Mouse (Mus musculus) bone marrow, adult 2 months (tissue): ENCODE data around the gene Otulin. TPM values are rescaled to one million over a fixed set of nuclear protein-coding genes. Genes with fewer than 3 reads are reported as not detected.

Experiments
- H3K27ac ChIP-seq: fragments of 200-500 bp; 2 replicates; pipeline ENCODE4 v1.5.1; 2012; ENCODE audit warnings: low read depth, mild to moderate bottlenecking, control low read depth, inconsistent platforms, low read length; ENCODE audit not compliant: control insufficient read depth, poor library complexity, insufficient read depth
- H3K4me1 ChIP-seq: fragments of 200-500 bp; 2 replicates; pipeline ENCODE4 v1.6.1; 2011; ENCODE audit warnings: low read length; ENCODE audit not compliant: control insufficient read depth, insufficient read depth
- H3K4me3 ChIP-seq: fragments of 200-500 bp; replicated peaks from 2 replicates; pipeline ENCODE3; 2011; ENCODE audit warnings: mild to moderate bottlenecking, low read depth, low read length, control low read depth; ENCODE audit not compliant: control insufficient read depth
- CTCF ChIP-seq: fragments of 200-500 bp; IDR thresholded peaks from 2 replicates; pipeline ENCODE4 v1.5.1; 2011; ENCODE audit warnings: low read length, control low read depth; ENCODE audit not compliant: control insufficient read depth, insufficient read depth
- POLR2A ChIP-seq: fragments of 200-500 bp; IDR thresholded peaks from 2 replicates; pipeline ENCODE4 v1.6.1; 2011; ENCODE audit warnings: low read depth, mild to moderate bottlenecking, control low read depth, low read length, borderline replicate concordance; ENCODE audit not compliant: control insufficient read depth
- WGBS: fragments of 180-500 bp; shearing (Covaris S2); methylation state at CpG from one replicate; pipeline ENCODE4 v1.1.7; 2018; 5-methylcytosine and 5-hydroxymethylcytosine counted together
- polyA plus RNA-seq: library from polyadenylated mRNA; stranded (reverse); fragments of >200 nt; gene quantifications from 2 replicates; pipeline ENCODE4 v1.2.4, GENCODE M21; 2011; ENCODE audit warnings: low replicate concordance; ENCODE audit not compliant: missing spikeins, insufficient read depth, insufficient read length

Otulin gene
- polyA plus RNA-seq, 1 experiment = 40.7 TPM

GRCm38 (mm10) chr15:27617227-27617626, 13.3 kb downstream of the Otulin start:
- 91% methylated on average over 3 of the region's 3 CpGs for WGBS
- TF ChIP-seq POLR2A (no peak), CTCF (no peak)
- no peak overlapping the region for H3K27ac ChIP-seq
- H3K4me1 ChIP-seq = no peaks in the 10 kb centered on the region; the same call in 1 of the 2 replicates
- H3K4me3 ChIP-seq = no peak overlapping the region

DNA sequence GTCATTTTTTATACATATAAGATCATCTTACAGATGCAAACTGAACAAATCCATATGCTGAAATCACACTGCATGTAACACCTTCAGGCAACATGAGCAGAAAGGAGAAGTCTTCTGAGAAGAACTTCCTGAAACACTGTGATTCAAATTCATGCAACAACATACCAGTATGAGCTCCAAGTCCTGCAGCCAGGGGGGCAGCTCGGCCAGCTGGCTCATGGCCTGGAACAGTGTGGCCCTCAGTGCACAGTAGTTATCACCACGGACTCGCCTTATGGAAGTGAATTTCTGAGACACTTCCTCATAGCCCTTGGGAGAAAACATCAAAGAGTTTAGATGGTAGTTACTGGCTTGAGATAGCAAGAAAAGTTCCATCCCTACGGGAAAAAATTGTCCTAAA, 14.3 kb downstream of the Otulin start:
- Histone ChIP-seq H3K4me3 (no peak overlapping the region), H3K27ac (no peak overlapping the region), H3K4me1 (no peaks in the 10 kb centered on the region; the same call in 1 of the 2 replicates)
- no peak for TF ChIP-seq POLR2A
- no peak for TF ChIP-seq CTCF
- WGBS = 41% methylated on average over 4 of the region's 4 CpGs

GRCm38 (mm10) chr15:27613255-27613654, 17.2 kb downstream of the Otulin start:
- WGBS = 81% methylated on average over 4 of the region's 4 CpGs
- TF ChIP-seq CTCF (0 out of 2 replicates have a peak, but pooled peaks have one; percentile 6), POLR2A (no peak)
- no peaks in the 10 kb centered on the region; the same call in 1 of the 2 replicates for H3K4me1 ChIP-seq
- H3K4me3 ChIP-seq = no peak overlapping the region
- H3K27ac ChIP-seq = no peak overlapping the region

DNA sequence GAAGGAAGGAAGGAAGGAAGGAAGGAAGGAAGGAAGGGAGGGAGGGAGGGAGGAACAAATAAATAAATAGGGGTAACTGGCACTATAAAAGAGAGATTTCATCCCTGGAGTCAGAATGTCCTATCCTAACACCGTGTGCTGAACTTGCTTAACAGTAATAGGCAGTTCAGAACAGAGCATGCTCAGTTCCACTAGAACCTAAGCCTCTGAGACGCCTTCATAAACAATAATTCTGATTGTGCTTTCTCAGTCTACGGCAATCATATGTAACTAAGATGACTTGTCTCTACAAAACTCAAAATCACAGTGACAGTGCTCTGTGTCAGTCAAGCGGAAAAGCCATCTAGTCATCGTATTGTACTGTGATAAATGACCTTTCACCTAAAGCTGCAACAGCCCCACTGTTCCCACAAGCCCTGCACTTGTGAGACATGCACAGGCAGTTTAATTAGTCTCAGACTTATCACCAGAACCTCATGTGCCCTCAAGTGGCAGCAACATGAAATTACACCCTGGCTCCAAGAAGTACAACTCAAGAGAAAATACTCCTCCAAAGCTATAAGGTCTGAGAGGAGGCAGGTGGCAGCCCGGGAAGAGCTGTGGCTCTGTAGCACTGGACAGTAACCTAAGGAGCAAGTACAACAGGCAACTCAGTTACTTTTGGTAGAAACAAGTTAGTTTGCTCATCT, 17.8 kb downstream of the Otulin start:
- no peak overlapping the region for H3K27ac ChIP-seq
- 52% methylated on average over 6 of the region's 6 CpGs for WGBS
- TF ChIP-seq POLR2A = no peak
- peak; percentile 46; the same call in 1 of the 2 replicates for TF ChIP-seq CTCF
- H3K4me1 ChIP-seq = no peaks in the 10 kb centered on the region; the same call in 1 of the 2 replicates
- H3K4me3 ChIP-seq = no peak overlapping the region

- TF ChIP-seq CTCF = no peak
- no peak for TF ChIP-seq POLR2A
- 44% methylated on average over 4 of the region's 4 CpGs for WGBS
These were observed 20.9 kb downstream of the Otulin start for GRCm38 (mm10) chr15:27609554-27609953.

DNA sequence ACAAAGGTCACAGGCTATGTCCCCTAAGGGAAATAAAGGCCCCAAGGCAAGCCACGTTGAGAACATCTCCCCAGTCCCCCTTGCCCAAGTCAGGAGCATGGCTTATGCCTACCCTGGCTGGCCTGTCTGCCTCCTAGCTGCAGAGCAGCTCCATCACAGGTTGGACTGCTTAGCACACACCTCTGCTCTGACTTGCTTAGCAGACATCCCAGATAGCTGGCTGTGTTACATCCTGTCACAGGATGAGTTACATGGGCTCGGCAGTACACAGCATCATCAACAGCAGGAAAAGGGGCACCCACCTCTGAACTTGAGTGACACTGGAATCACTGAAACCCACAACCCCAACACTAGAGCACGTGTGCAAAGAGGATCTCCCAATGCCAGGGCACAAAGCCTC, 25.2 kb downstream of the Otulin start:
- TF ChIP-seq POLR2A (no peak), CTCF (no peak)
- H3K27ac ChIP-seq = no peak overlapping the region
- WGBS = 75% methylated on average over 3 of the region's 3 CpGs
- H3K4me1 ChIP-seq = no peaks in the 10 kb centered on the region
- no peak overlapping the region for H3K4me3 ChIP-seq

More at GRCm38 (mm10) chr15:27609554-27609953, 20.9 kb downstream of the Otulin start:
- Histone ChIP-seq H3K4me1 (no peaks in the 10 kb centered on the region; the same call in 1 of the 2 replicates), H3K27ac (no peak overlapping the region), H3K4me3 (no peak overlapping the region)

DNA sequence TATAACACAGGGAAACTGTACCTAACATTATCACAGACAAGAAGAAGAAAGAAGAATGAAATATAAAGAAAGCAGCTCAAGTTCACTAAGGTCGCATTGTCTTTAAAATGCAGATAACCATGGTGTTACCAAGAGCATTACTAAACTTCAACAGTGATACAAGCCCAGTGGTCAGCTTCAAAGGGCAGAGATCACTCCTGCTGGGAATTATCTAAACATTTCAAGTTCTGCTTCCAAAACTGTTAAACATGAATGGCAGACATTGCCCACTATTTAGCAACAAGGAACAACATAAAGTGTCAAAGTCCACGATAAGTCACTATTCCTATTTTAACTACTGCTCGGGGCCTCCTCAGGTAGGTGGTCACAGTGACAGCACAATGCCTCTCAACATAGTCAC, 25.9 kb downstream of the Otulin start:
- 87% methylated on average over 3 of the region's 3 CpGs for WGBS
- Histone ChIP-seq H3K27ac (no peak overlapping the region), H3K4me1 (no peaks in the 10 kb centered on the region), H3K4me3 (no peak overlapping the region)
- no peak for TF ChIP-seq CTCF
- TF ChIP-seq POLR2A = no peak

- Histone ChIP-seq H3K4me3 (no peak overlapping the region), H3K4me1 (peaks cover 4% of the 10 kb centered on the region), H3K27ac (no peak overlapping the region)
- TF ChIP-seq POLR2A (no peak), CTCF (no peak)
- WGBS = 81% methylated on average over 5 of the region's 5 CpGs
These were observed 30.0 kb downstream of the Otulin start for GRCm38 (mm10) chr15:27600524-27600923.
